Mouse (Mus musculus) heart, embryonic 11.5 days (tissue): ENCODE results near the gene Serpina3g. TPM values are rescaled to one million over a fixed set of nuclear protein-coding genes. Genes with fewer than 3 reads are reported as not detected.

ENCODE experiments used
- polyA plus RNA-seq: library from polyadenylated mRNA; unstranded; fragments of >200 nt; fragmentation: Nextera tagmentation; extraction: Ambion mirVana; gene quantifications from 2 replicates; pipeline ENCODE4 v1.2.1, GENCODE M21; 2014

Gene Serpina3g
- polyA plus RNA-seq, 1 experiment from 2014 or later, result 1.1 TPM

Other genes starting within 250 kb of the Serpina3g start
- 0.16 TPM in 1 of 2 replicates, not detected in the other for gene Serpina11, start 246.3 kb upstream of the Serpina3g start, polyA plus RNA-seq
- 0.04 and 0.21 TPM in 2 replicates for gene Serpina9, start 222.5 kb upstream of the Serpina3g start, polyA plus RNA-seq
- gene Serpina12, start 191.8 kb upstream of the Serpina3g start, polyA plus RNA-seq, result 0.10 TPM in 1 of 2 replicates, not detected in the other
- gene Serpina5, start 135.1 kb upstream of the Serpina3g start, polyA plus RNA-seq, result not detected in 2 replicates
- gene Serpina3a, start 123.5 kb upstream of the Serpina3g start, polyA plus RNA-seq, result not detected in 2 replicates
- gene Serpina3b, start 108.2 kb upstream of the Serpina3g start, polyA plus RNA-seq, result 0.17 and 0.55 TPM in 2 replicates
- 0.25 TPM in 1 of 2 replicates, not detected in the other for gene Serpina3c, start 82.4 kb upstream of the Serpina3g start, polyA plus RNA-seq
- gene Serpina3f, start 21.7 kb upstream of the Serpina3g start, polyA plus RNA-seq, result not detected in 2 replicates
- not detected in 2 replicates for gene Serpina3i, start 26.9 kb downstream of the Serpina3g start, polyA plus RNA-seq
- not detected in 2 replicates for gene Serpina3j, start 78.3 kb downstream of the Serpina3g start, polyA plus RNA-seq
- not detected in 2 replicates for gene Serpina3k, start 102.2 kb downstream of the Serpina3g start, polyA plus RNA-seq
- gene Serpina3m, start 102.2 kb downstream of the Serpina3g start, polyA plus RNA-seq, result not detected in 2 replicates
- 0.24 TPM in 1 of 2 replicates, not detected in the other for gene Serpina3n, start 170.5 kb downstream of the Serpina3g start, polyA plus RNA-seq
- 1.5 and 2.1 TPM in 2 replicates for gene Gsc, start 237.1 kb downstream of the Serpina3g start, polyA plus RNA-seq